Mouse (Mus musculus): ENCODE measurements around the gene Cx3cl1.
A peak's percentile ranks its signal among the peaks of the same experiment; 100 is the strongest.

Gene Cx3cl1

GRCm38 (mm10) chr8:94801293-94802095 lies 29.7 kb downstream of the Cx3cl1 start:
- no peak for DNase-seq (ENCODE audit: low spot score in 2 of 2)

- DNase-seq (ENCODE audit: low spot score in 2 of 2), result no peak
Measured at GRCm38 (mm10) chr8:94802375-94802774, 30.6 kb downstream of the Cx3cl1 start.

- no peak for DNase-seq (ENCODE audit: low spot score in 2 of 2)
Measured at GRCm38 (mm10) chr8:94803551-94803950, 31.7 kb downstream of the Cx3cl1 start.

GRCm38 (mm10) chr8:94804546-94805340 lies 32.9 kb downstream of the Cx3cl1 start:
- no peak for DNase-seq (ENCODE audit: low spot score in 2 of 2)

GRCm38 (mm10) chr8:94805811-94806210 lies 34.0 kb downstream of the Cx3cl1 start:
- DNase-seq (ENCODE audit: low spot score in 2 of 2), result no peak

GRCm38 (mm10) chr8:94807506-94807905 lies 35.7 kb downstream of the Cx3cl1 start:
- no peak for DNase-seq (ENCODE audit: low spot score in 2 of 2)

GRCm38 (mm10) chr8:94808372-94808771 lies 36.6 kb downstream of the Cx3cl1 start:
- no peak for DNase-seq (ENCODE audit: low spot score in 2 of 2)

- DNase-seq (ENCODE audit: low spot score in 2 of 2), result no peak
Measured at GRCm38 (mm10) chr8:94810153-94810552, 38.3 kb downstream of the Cx3cl1 start, which contains the start of gene Ccl17. Gene Ccl17 (plus strand): TSS chr8:94810453.

GRCm38 (mm10) chr8:94810855-94811254 lies 39.0 kb downstream of the Cx3cl1 start:
- DNase-seq (ENCODE audit: low spot score in 2 of 2), result no peak

GRCm38 (mm10) chr8:94811654-94812053 lies 39.8 kb downstream of the Cx3cl1 start:
- DNase-seq (ENCODE audit: low spot score in 2 of 2), result no peak

GRCm38 (mm10) chr8:94812645-94813098 lies 40.9 kb downstream of the Cx3cl1 start:
- peak; percentile 73 to 75 for DNase-seq (ENCODE audit: low spot score in 2 of 2)

GRCm38 (mm10) chr8:94814556-94814955 lies 42.7 kb downstream of the Cx3cl1 start:
- DNase-seq (ENCODE audit: low spot score in 2 of 2), result no peak

- no peak for DNase-seq (ENCODE audit: low spot score in 2 of 2)
Measured at GRCm38 (mm10) chr8:94817933-94818332, 46.1 kb downstream of the Cx3cl1 start.

GRCm38 (mm10) chr8:94819671-94820179 lies 47.9 kb downstream of the Cx3cl1 start:
- no peak for DNase-seq (ENCODE audit: low spot score in 2 of 2)

GRCm38 (mm10) chr8:94820553-94820952 lies 48.7 kb downstream of the Cx3cl1 start:
- no peak for DNase-seq (ENCODE audit: low spot score in 2 of 2)

- no peak for DNase-seq (ENCODE audit: low spot score in 2 of 2)
Measured at GRCm38 (mm10) chr8:94821381-94821780, 49.6 kb downstream of the Cx3cl1 start.

- peak; percentile 24 to 50 for DNase-seq (ENCODE audit: low spot score in 2 of 2)
Measured at GRCm38 (mm10) chr8:94822637-94823560, 51.1 kb downstream of the Cx3cl1 start.

GRCm38 (mm10) chr8:94825170-94825569 lies 53.4 kb downstream of the Cx3cl1 start:
- DNase-seq (ENCODE audit: low spot score in 2 of 2), result no peak

GRCm38 (mm10) chr8:94826210-94826609 lies 54.4 kb downstream of the Cx3cl1 start:
- no peak for DNase-seq (ENCODE audit: low spot score in 2 of 2)

GRCm38 (mm10) chr8:94828284-94828683 lies 56.5 kb downstream of the Cx3cl1 start:
- DNase-seq (ENCODE audit: low spot score in 2 of 2), result no peak
